Mouse (Mus musculus): ENCODE measurements at regions not wholly inside any gene's neighbourhood (a gene's known extent, or its start where the extent isn't known, plus 50 kb on each side); places are given as distances from the start of the nearest gene placed in this dataset.

DNA sequence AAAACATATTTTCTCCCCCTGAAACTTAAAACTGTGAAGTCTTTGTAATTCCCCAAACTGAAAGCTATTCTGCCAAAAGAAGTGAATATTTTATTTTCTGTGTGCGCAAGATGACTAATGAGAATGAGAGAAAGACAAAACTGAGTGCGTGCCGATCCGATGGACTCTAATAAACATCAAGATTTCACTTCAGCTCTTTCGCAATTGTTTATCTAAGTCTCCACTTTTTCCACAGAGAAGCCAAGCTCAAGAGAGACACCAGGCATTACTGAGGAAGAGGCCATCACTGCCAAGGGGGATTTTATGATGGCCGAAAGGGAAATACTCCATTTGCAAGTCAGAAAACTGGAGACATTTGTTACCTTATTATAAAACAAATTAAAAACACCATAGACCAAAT, 55.0 kb upstream of the Uqcrfs1 start:
- no peak for DNase-seq

GRCm38 (mm10) chr13:30600625-30601407, 55.7 kb upstream of the Uqcrfs1 start:
- no peak for DNase-seq

- peak; percentile 14 for DNase-seq
Measured at GRCm38 (mm10) chr13:30603936-30604335, 55.9 kb upstream of the Dusp22 start.

DNA sequence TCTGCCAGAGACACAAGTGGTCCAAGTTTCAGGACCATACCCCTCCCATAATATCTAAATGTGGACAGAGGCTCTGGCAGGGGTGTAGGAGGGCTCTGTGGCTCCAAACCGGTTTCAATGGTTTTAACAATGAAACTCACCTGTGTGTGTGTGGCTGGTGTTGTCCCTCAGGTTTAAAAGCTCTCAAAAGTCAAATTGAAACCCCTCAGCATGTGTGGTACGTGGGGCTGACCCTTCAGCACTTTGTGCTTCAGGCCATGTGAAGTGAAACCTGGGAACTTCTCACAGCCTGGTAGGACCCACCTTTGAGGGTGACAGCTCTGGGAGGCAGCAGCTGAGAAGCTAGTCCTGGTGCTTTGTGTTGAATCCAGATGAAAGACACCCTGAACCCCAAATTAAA, 52.5 kb upstream of the Dusp22 start:
- DNase-seq = no peak

GRCm38 (mm10) chr13:30607881-30608280, 51.9 kb upstream of the Dusp22 start:
- no peak for DNase-seq

DNA sequence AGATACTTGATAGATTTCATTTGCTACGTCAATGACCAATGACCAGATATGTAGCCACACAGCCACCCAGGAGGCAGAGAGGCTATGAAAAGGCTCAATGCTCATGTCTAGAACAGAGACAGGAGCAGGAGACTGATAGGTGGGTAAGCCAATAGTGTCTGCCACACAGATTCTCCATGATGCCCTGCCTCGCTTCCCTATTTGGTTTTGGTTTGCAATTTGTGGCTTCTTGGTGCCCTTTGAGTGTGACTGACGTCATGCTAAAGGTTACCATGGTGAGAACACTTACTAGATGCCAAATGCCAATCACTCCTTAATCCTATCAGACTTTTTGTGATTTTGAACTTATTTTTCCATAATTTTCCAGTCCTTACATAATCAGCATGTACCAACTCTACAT, 50.0 kb upstream of the Dusp22 start:
- no peak for DNase-seq
